Mouse (Mus musculus) heart, adult 2 months (tissue): ENCODE measurements around the gene Fgd3. TPM values are rescaled to one million over a fixed set of nuclear protein-coding genes. Genes with fewer than 3 reads are reported as not detected.

Experiments used
- DNase-seq, 2 experiments: peaks; one replicate each; pipeline ENCODE4 v3.0.0; 2021
- H3K27ac ChIP-seq: fragments of 200-600 bp; 2 replicates; pipeline ENCODE4 v1.8.1; 2022
- H3K27me3 ChIP-seq: fragments of 200-500 bp; 2 replicates; pipeline ENCODE4 v1.6.1; 2012; ENCODE audit warnings: mild to moderate bottlenecking, low read length, inconsistent platforms, mixed read lengths; ENCODE audit not compliant: control insufficient read depth, insufficient read depth
- H3K36me3 ChIP-seq: fragments of 200-500 bp; 2 replicates; pipeline ENCODE4 v1.6.1; 2012; ENCODE audit warnings: low read length, inconsistent platforms; ENCODE audit not compliant: control insufficient read depth, insufficient read depth
- H3K4me1 ChIP-seq: fragments of 200-500 bp; 2 replicates; pipeline ENCODE4 v1.6.1; 2011; ENCODE audit warnings: low read length; ENCODE audit not compliant: control insufficient read depth, insufficient read depth
- H3K4me3 ChIP-seq: fragments of 200-600 bp; 2 replicates; pipeline ENCODE4 v1.8.1; 2022
- H3K79me2 ChIP-seq: fragments of 200-500 bp; replicated peaks from 2 replicates; pipeline ENCODE4 v1.6.1; 2012; ENCODE audit warnings: mild to moderate bottlenecking, inconsistent platforms, low read length, moderate library complexity, mixed read lengths; ENCODE audit not compliant: control insufficient read depth, insufficient read depth
- H3K9ac ChIP-seq: fragments of 200-500 bp; 2 replicates; pipeline ENCODE4 v1.6.1; 2012; ENCODE audit warnings: low read depth, mild to moderate bottlenecking, control low read depth, inconsistent platforms, low read length, mixed read lengths
- CTCF ChIP-seq: fragments of 200-600 bp; IDR thresholded peaks from 2 replicates; pipeline ENCODE4 v1.8.1; 2022; ENCODE audit warnings: antibody characterized with exemption, mild to moderate bottlenecking, moderate library complexity
- EP300 ChIP-seq: fragments of 200-500 bp; IDR thresholded peaks from 2 replicates; pipeline ENCODE4 v1.6.1; 2011; ENCODE audit warnings: low read depth, low read length, control low read depth; ENCODE audit not compliant: insufficient read depth
- POLR2A ChIP-seq: fragments of 200-500 bp; IDR thresholded peaks from 2 replicates; pipeline ENCODE4 v1.6.1; 2011; ENCODE audit warnings: mild to moderate bottlenecking, low read depth, low read length, control low read depth; ENCODE audit not compliant: insufficient read depth
- WGBS: fragments of 180-500 bp; shearing (Covaris S2); methylation state at CpG from one replicate; pipeline ENCODE4 v1.1.7; 2018; 5-methylcytosine and 5-hydroxymethylcytosine counted together
- intact Hi-C: fragments of 180-260 bp; cut with DNase I; formaldehyde crosslinking; loops from one replicate; pipeline ENCODE4 v1.15.1; 2025
- polyA plus RNA-seq: library from polyadenylated mRNA; depleted of rRNA; stranded (reverse); fragments of >200 nt; gene quantifications from 2 replicates; pipeline ENCODE4 v1.2.3, GENCODE M21; 2012
- total RNA-seq, 2 experiments: library from RNA; stranded (reverse); gene quantifications; 2 replicates each; pipeline ENCODE4 v1.2.3; 2021

Fgd3 gene
- total and polyA plus RNA-seq, 3 experiments = 0.96 to 1.0 (median 0.96) TPM

DNA sequence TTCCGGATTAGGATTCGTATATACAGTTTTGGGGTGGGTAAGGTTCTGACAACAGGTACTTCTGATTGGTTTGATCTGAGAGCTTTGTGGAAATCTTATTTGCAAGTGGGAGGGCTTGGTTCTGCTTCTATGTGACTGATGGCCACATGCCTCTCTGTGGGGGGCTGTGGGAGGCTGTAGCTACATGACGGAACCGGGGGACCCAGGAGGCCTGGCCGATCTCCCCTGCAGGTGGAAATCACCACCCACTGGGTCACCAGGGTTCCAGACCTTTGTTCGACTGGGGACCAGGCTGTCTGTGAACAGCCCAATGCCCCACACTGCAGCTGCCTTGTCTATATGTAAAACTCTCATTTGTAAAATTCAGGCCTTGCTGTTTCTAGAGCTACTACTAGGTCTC lies 95.4 kb downstream of the Fgd3 start:
- H3K4me1 ChIP-seq = no peaks in the 10 kb centered on the region
- H3K27me3 ChIP-seq = no peaks in the 10 kb centered on the region
- no peaks in the 10 kb centered on the region for H3K36me3 ChIP-seq
- intact Hi-C loops = no loop called here
- no peak overlapping the region for H3K9ac ChIP-seq
- TF ChIP-seq CTCF (no peak), EP300 (no peak), POLR2A (no peak)
- H3K4me3 ChIP-seq = no peak overlapping the region
- no peak for DNase-seq
- H3K27ac ChIP-seq = no peak overlapping the region
- H3K79me2 ChIP-seq = no peaks in the 10 kb centered on the region
- WGBS = 49% methylated on average over 6 of the region's 6 CpGs

DNA sequence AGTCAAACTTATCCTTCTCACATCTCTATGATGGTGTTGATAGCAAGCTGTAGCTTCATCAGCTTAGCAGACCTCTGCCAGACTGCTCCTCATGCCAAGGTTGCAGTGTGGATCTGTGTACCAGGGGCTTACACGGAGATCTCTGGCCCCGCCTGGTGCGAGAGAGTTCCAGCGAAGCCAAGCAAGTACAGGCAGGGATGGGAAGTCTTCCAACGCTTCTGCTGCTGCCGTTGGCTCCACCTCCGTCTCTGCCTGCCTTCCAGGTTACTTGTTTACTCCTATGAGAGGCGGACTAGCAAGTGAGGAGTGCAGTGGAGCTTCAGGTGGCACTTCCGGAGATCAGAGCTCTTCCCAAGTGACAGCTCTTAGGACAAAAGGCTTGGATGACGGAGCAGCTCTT lies 95.8 kb downstream of the Fgd3 start:
- H3K79me2 ChIP-seq = no peaks in the 10 kb centered on the region
- H3K4me1 ChIP-seq = no peaks in the 10 kb centered on the region
- H3K27ac ChIP-seq = no peak overlapping the region
- intact Hi-C loops = no loop called here
- TF ChIP-seq POLR2A (no peak), EP300 (no peak), CTCF (no peak)
- H3K36me3 ChIP-seq = no peaks in the 10 kb centered on the region
- WGBS = 15% methylated on average over 10 of the region's 10 CpGs
- no peak for DNase-seq
- no peak overlapping the region for H3K4me3 ChIP-seq
- H3K9ac ChIP-seq = no peak overlapping the region
- H3K27me3 ChIP-seq = no peaks in the 10 kb centered on the region

- Histone ChIP-seq H3K27me3 (no peaks in the 10 kb centered on the region), H3K4me3 (no peak overlapping the region), H3K79me2 (no peaks in the 10 kb centered on the region), H3K4me1 (peaks cover 2% of the 10 kb centered on the region), H3K36me3 (no peaks in the 10 kb centered on the region), H3K27ac (no peak overlapping the region), H3K9ac (no peak overlapping the region)
- DNase-seq = no peak
- 35% methylated on average over 5 of the region's 5 CpGs for WGBS
- TF ChIP-seq EP300 (no peak), CTCF (0 out of 2 replicates have a peak, but pooled peaks have one; percentile 3)
- intact Hi-C loops = no loop called here
These were observed 99.2 kb downstream of the Fgd3 start for GRCm38 (mm10) chr13:49220912-49221311.

DNA sequence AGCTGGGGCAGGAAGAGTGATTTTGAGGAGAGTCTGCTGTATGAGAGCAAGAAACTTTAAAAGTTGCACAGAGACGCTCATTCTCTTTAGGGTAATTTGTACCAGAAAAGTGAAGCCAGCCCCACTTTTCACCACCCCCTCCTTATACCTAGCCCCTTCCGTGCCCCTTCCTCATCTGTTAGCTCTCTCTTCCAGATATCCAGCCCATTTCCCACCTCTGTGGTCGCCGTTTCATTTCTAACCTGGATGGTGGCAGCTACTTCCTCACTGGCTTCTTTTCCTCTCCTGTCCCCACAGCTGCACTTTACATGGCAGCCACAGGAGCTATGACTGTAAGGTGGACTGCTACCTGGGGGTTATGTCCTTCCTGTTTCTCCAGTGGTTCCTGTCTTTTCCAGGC lies 100.7 kb downstream of the Fgd3 start:
- no peaks in the 10 kb centered on the region for H3K36me3 ChIP-seq
- no peaks in the 10 kb centered on the region for H3K27me3 ChIP-seq
- no peak for DNase-seq
- no peaks in the 10 kb centered on the region for H3K79me2 ChIP-seq
- intact Hi-C loops = loop anchor here (5.0 to 10.0 kb wide), 2 partner anchors 165 to 433 kb away; partner anchors contain the start of genes Cenpp and Nol8
- peaks cover 6% of the 10 kb centered on the region for H3K4me1 ChIP-seq
- H3K4me3 ChIP-seq = no peak overlapping the region
- no peak overlapping the region for H3K9ac ChIP-seq
- 81% methylated on average over 4 of the region's 4 CpGs for WGBS
- no peak overlapping the region for H3K27ac ChIP-seq
- TF ChIP-seq CTCF (no peak), POLR2A (no peak), EP300 (no peak)

DNA sequence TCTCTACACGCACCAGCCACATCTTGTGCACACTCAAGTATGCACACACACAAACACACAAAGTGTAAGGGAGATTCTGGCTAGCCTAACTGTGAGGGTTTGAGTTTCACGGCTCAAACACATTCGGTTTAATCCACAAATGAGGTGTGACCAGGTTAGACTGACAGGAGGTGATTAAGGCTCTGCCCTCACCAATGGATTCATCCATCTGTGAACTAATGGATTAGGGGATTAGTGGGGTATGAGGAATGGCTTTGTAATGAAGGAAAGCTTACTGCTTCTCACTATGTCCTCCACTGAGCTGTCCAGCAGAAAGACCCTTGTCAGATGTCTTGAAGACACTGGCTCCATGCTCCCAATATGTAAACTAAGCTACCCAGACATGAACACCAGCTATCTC lies 101.5 kb downstream of the Fgd3 start:
- TF ChIP-seq EP300 (no peak), POLR2A (no peak), CTCF (no peak)
- Histone ChIP-seq H3K4me3 (no peak overlapping the region), H3K9ac (no peak overlapping the region), H3K4me1 (peaks cover 12% of the 10 kb centered on the region), H3K27me3 (no peaks in the 10 kb centered on the region), H3K36me3 (no peaks in the 10 kb centered on the region), H3K79me2 (no peaks in the 10 kb centered on the region), H3K27ac (no peak overlapping the region)
- no peak for DNase-seq
- 72% methylated on average over 3 of the region's 3 CpGs for WGBS
- intact Hi-C loops = loop anchor here (5.0 to 10.0 kb wide), 2 partner anchors 166 to 434 kb away; partner anchors contain the start of genes Cenpp and Nol8

DNA sequence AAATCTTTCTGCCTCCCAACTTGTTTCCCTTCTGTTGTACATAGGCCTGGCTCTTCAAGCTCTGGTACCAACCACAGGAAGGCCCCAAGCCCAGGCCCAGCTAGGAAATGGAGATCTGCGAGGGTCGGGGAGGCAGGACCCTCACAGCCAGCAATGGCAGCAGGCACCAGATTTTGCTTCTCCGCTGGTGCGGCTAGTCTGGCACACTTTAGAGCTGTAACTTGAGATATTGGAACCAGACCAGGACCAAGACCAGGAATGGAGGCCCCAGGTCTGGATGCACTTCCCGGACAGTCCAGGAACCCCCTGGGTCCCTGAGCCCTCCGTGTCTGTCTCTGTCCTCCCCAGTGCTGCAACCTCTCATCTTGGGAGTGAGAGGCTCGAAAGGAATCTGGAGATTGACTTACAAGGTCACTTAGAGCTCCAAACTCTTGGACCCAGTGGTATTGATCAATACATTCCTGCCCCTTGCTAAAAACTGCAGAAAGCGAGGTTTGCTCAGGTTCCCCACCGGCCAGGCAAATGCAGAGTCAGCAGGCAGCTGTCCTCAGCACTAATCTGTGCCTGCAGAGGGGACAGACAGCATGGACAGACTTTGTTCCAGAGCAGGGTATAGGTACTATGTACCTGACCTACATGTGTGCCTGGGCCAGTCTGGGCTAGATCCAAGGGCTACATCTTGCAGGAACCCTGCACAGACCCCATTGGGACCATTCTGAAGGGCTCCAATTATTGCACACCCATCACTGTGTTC lies 103.1 kb downstream of the Fgd3 start:
- H3K79me2 ChIP-seq = no peaks in the 10 kb centered on the region
- no peaks in the 10 kb centered on the region for H3K27me3 ChIP-seq
- H3K4me1 ChIP-seq = peaks cover 18% of the 10 kb centered on the region
- no peak overlapping the region; the same call in 1 of the 2 replicates for H3K4me3 ChIP-seq
- WGBS = 74% methylated on average over 9 of the region's 9 CpGs
- intact Hi-C loops = loop anchor here (5.0 to 10.0 kb wide), 2 partner anchors 168 to 435 kb away; partner anchors contain the start of genes Cenpp and Nol8
- no peaks in the 10 kb centered on the region for H3K36me3 ChIP-seq
- no peak overlapping the region for H3K9ac ChIP-seq
- no peak for DNase-seq
- H3K27ac ChIP-seq = peak overlapping the region; percentile 97
- TF ChIP-seq EP300 = no peak
- no peak for TF ChIP-seq CTCF
- no peak for TF ChIP-seq POLR2A
